Mouse (Mus musculus) MEL (cell line): ENCODE data around the gene Cdca7. TPM values are rescaled to one million over a fixed set of nuclear protein-coding genes. Genes with fewer than 3 reads are reported as not detected.

ENCODE experiments used
- DNase-seq: peaks from one replicate; pipeline ENCODE4 v3.0.0; 2011; ENCODE audit warnings: low read depth, low spot score
- H3K27ac ChIP-seq: 2 replicates; pipeline ENCODE4 v1.5.1; 2012; ENCODE audit warnings: low read depth, mild to moderate bottlenecking, control low read depth, low read length, moderate library complexity; ENCODE audit not compliant: control insufficient read depth
- H3K27me3 ChIP-seq, 2 experiments: fragments of 150-350 bp in 1 of 2; sonication (generic) in 1 of 2; 2 replicates each; pipeline ENCODE4 v1.6.1; 2012; ENCODE audit warnings: low read length in 2 of 2, mild to moderate bottlenecking in 2 of 2, improper control_type of control experiment in 1 of 2, moderate library complexity in 1 of 2; ENCODE audit not compliant: insufficient read depth in 2 of 2, control insufficient read depth in 1 of 2
- H3K36me3 ChIP-seq, 2 experiments: 2 replicates each; pipeline ENCODE4 v1.6.1; 2012 to 2014; ENCODE audit warnings: low read length in 2 of 2, improper control_type of control experiment in 1 of 2, inconsistent platforms in 1 of 2, mild to moderate bottlenecking in 1 of 2; ENCODE audit not compliant: insufficient read depth in 2 of 2, control insufficient read depth in 1 of 2
- H3K4me1 ChIP-seq, 2 experiments: fragments of 150-350 bp in 1 of 2; sonication (generic) in 1 of 2; 2 replicates each; pipeline ENCODE4 v1.6.1; 2012; ENCODE audit warnings: low read length in 2 of 2, improper control_type of control experiment in 1 of 2, mild to moderate bottlenecking in 1 of 2; ENCODE audit not compliant: insufficient read depth in 2 of 2, control insufficient read depth in 1 of 2
- H3K4me3 ChIP-seq, 2 experiments: fragments of 150-350 bp in 1 of 2; sonication (generic) in 1 of 2; 2 replicates each; pipeline ENCODE4 v1.5.1; 2012; ENCODE audit warnings: low read depth in 2 of 2, low read length in 2 of 2, mild to moderate bottlenecking in 2 of 2, moderate library complexity in 2 of 2, control low read depth in 1 of 2, improper control_type of control experiment in 1 of 2; ENCODE audit not compliant: control insufficient read depth in 1 of 2, insufficient read depth in 1 of 2
- H3K79me2 ChIP-seq: 2 replicates; pipeline ENCODE4 v1.6.1; 2012; ENCODE audit warnings: mild to moderate bottlenecking, low read length, moderate library complexity; ENCODE audit not compliant: control insufficient read depth, poor library complexity, insufficient read depth
- H3K9ac ChIP-seq: 2 replicates; pipeline ENCODE4 v1.6.1; 2012; ENCODE audit warnings: low read depth, mild to moderate bottlenecking, control low read depth, low read length, moderate library complexity; ENCODE audit not compliant: control insufficient read depth, poor library complexity, severe bottlenecking
- H3K9me3 ChIP-seq: fragments of 150-350 bp; sonication (generic); replicated peaks from 2 replicates; pipeline ENCODE4 v1.6.1; 2012; ENCODE audit warnings: mild to moderate bottlenecking, low read length, improper control_type of control experiment, moderate library complexity; ENCODE audit not compliant: insufficient read depth
- CHD2 ChIP-seq: IDR thresholded peaks from 2 replicates; pipeline ENCODE4 v1.6.1; 2011; ENCODE audit warnings: low read length, improper control_type of control experiment
- CTCF ChIP-seq, 3 experiments: IDR thresholded peaks in 2 of 3; conservative IDR thresholded peaks in 1 of 3; 2 replicates each; pipeline ENCODE4 v1.5.1; 2011 to 2012; ENCODE audit warnings: low read length in 3 of 3, low read depth in 2 of 3, mild to moderate bottlenecking in 2 of 3, improper control_type of control experiment in 1 of 3, inconsistent platforms in 1 of 3, mixed read lengths in 1 of 3, moderate library complexity in 1 of 3; ENCODE audit not compliant: control insufficient read depth in 1 of 3, insufficient read depth in 1 of 3, poor library complexity in 1 of 3, severe bottlenecking in 1 of 3
- E2F4 ChIP-seq: IDR thresholded peaks from 2 replicates; pipeline ENCODE4 v1.6.1; 2011; ENCODE audit warnings: low read depth, low read length, improper control_type of control experiment, borderline replicate concordance
- GABPA ChIP-seq: IDR thresholded peaks from 2 replicates; pipeline ENCODE4 v1.6.1; 2012; ENCODE audit warnings: low read depth, mild to moderate bottlenecking, inconsistent platforms, low read length, improper control_type of control experiment, moderate library complexity
- GATA1 ChIP-seq: IDR thresholded peaks from 2 replicates; pipeline ENCODE4 v1.6.1; 2011; ENCODE audit warnings: low read depth, low read length, improper control_type of control experiment
- JUND ChIP-seq: IDR thresholded peaks from 2 replicates; pipeline ENCODE4 v1.6.1; 2011; ENCODE audit warnings: low read depth, mild to moderate bottlenecking, improper control_type of control experiment, low read length
- KAT2A ChIP-seq: conservative IDR thresholded peaks from 2 replicates; pipeline ENCODE4 v1.6.1; 2012; ENCODE audit warnings: low read depth, low read length, improper control_type of control experiment, inconsistent platforms
- MAFK ChIP-seq: IDR thresholded peaks from 2 replicates; pipeline ENCODE4 v1.6.1; 2011; ENCODE audit warnings: low read depth, mild to moderate bottlenecking, low read length, improper control_type of control experiment, borderline replicate concordance
- MAZ ChIP-seq: IDR thresholded peaks from 2 replicates; pipeline ENCODE4 v1.6.1; 2012; ENCODE audit warnings: low read depth, mild to moderate bottlenecking, inconsistent platforms, low read length, improper control_type of control experiment
- MEF2A ChIP-seq: IDR thresholded peaks from 2 replicates; pipeline ENCODE4 v1.6.1; 2014; ENCODE audit warnings: low read depth, mild to moderate bottlenecking, inconsistent platforms, low read length, improper control_type of control experiment; ENCODE audit not compliant: poor library complexity, insufficient replicate concordance, severe bottlenecking; ENCODE audit errors: extremely low read depth
- MXI1 ChIP-seq: IDR thresholded peaks from 2 replicates; pipeline ENCODE4 v1.6.1; 2011; ENCODE audit warnings: mild to moderate bottlenecking, low read depth, low read length, improper control_type of control experiment
- MYB ChIP-seq: IDR thresholded peaks from 2 replicates; pipeline ENCODE4 v1.6.1; 2011; ENCODE audit warnings: mild to moderate bottlenecking, low read depth, low read length, improper control_type of control experiment
- POLR2AphosphoS2 ChIP-seq: IDR thresholded peaks from 2 replicates; pipeline ENCODE4 v1.6.1; 2011; ENCODE audit warnings: low read length, improper control_type of control experiment
- RAD21 ChIP-seq: IDR thresholded peaks from 2 replicates; pipeline ENCODE4 v1.6.1; 2011; ENCODE audit warnings: mild to moderate bottlenecking, low read depth, low read length, improper control_type of control experiment
- RCOR1 ChIP-seq: IDR thresholded peaks from 2 replicates; pipeline ENCODE4 v1.6.1; 2012; ENCODE audit warnings: low read depth, mild to moderate bottlenecking, inconsistent platforms, low read length, improper control_type of control experiment
- SIN3A ChIP-seq: IDR thresholded peaks from 2 replicates; pipeline ENCODE4 v1.6.1; 2012; ENCODE audit warnings: low read length, improper control_type of control experiment, inconsistent platforms
- SMC3 ChIP-seq: IDR thresholded peaks from 2 replicates; pipeline ENCODE4 v1.6.1; 2011; ENCODE audit warnings: low read depth, low read length, improper control_type of control experiment
- TAL1 ChIP-seq: IDR thresholded peaks from 2 replicates; pipeline ENCODE4 v1.6.1; 2012; ENCODE audit warnings: mild to moderate bottlenecking, inconsistent platforms, low read length, moderate library complexity, mixed read lengths
- TCF12 ChIP-seq: IDR thresholded peaks from 2 replicates; pipeline ENCODE4 v1.6.1; 2014; ENCODE audit warnings: low read depth, mild to moderate bottlenecking, inconsistent platforms, low read length, improper control_type of control experiment, moderate library complexity
- UBTF ChIP-seq: IDR thresholded peaks from 2 replicates; pipeline ENCODE4 v1.6.1; 2012; ENCODE audit warnings: low read depth, mild to moderate bottlenecking, inconsistent platforms, low read length, improper control_type of control experiment, moderate library complexity, borderline replicate concordance; ENCODE audit not compliant: insufficient read depth
- USF1 ChIP-seq: IDR thresholded peaks from 2 replicates; pipeline ENCODE4 v1.6.1; 2014; ENCODE audit warnings: low read depth, mild to moderate bottlenecking, inconsistent platforms, low read length, improper control_type of control experiment, moderate library complexity
- USF2 ChIP-seq, 2 experiments: IDR thresholded peaks; 2 replicates each; pipeline ENCODE4 v1.6.1; 2011 to 2012; ENCODE audit warnings: improper control_type of control experiment in 2 of 2, low read length in 2 of 2, borderline replicate concordance in 1 of 2, inconsistent platforms in 1 of 2, low read depth in 1 of 2, mild to moderate bottlenecking in 1 of 2; ENCODE audit not compliant: insufficient read depth in 1 of 2
- ZKSCAN1 ChIP-seq: IDR thresholded peaks from 2 replicates; pipeline ENCODE4 v1.6.1; 2012; ENCODE audit warnings: low read depth, mild to moderate bottlenecking, inconsistent platforms, low read length, improper control_type of control experiment, moderate library complexity
- ZNF384 ChIP-seq: IDR thresholded peaks from 2 replicates; pipeline ENCODE4 v1.6.1; 2012; ENCODE audit warnings: low read depth, mild to moderate bottlenecking, inconsistent platforms, low read length, improper control_type of control experiment
- polyA plus RNA-seq, 2 experiments: library from polyadenylated mRNA; stranded (reverse) in 1 of 2; unstranded in 1 of 2; fragments of >175 nt in 1 of 2; fragments of >200 nt in 1 of 2; gene quantifications; 2 replicates each; pipeline versions ENCODE4 v1.2.1 to v1.2.4; 2012; ENCODE audit warnings: low replicate concordance in 2 of 2, low read depth in 1 of 2; ENCODE audit not compliant: insufficient read length in 2 of 2, insufficient read depth in 1 of 2, missing spikeins in 1 of 2
- total RNA-seq: library from RNA; depleted of rRNA; stranded (reverse); fragments of 300-350 nt; gene quantifications from 2 replicates; pipeline ENCODE4 v1.2.3, GENCODE M21; 2012

The Cdca7 gene
- total and polyA plus RNA-seq, 3 experiments, result 97.2 to 175 (median 123) TPM

DNA sequence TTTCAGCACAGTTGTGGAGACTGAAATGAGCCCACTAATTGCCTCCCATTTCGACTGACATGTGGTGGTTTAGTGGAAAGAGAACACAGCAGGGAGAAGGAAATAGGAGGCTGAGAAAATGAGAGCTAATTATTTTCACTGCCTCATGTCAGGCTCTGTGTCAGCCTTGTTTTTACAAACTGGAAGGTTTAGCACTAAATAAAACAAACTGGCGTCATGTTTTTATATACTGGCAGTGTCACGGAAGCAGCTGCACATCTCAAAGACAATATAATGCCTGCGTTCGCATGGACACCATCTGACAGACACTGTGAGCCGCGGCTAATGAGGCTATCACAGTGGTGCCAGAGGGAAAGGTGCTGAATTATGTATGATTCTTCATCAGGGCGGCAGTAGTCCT is 49.2 kb upstream of the Cdca7 start:
- no peak overlapping the region for H3K9ac ChIP-seq
- no peak overlapping the region for H3K4me3 ChIP-seq
- H3K27ac ChIP-seq, result no peak overlapping the region
- no peaks in the 10 kb centered on the region for H3K9me3 ChIP-seq
- no peak for DNase-seq
- no peaks in the 10 kb centered on the region for H3K4me1 ChIP-seq
- no peaks in the 10 kb centered on the region for H3K79me2 ChIP-seq
- H3K36me3 ChIP-seq, result no peaks in the 10 kb centered on the region
- no peak for TF ChIP-seq CHD2
- TF ChIP-seq GABPA, result no peak
- TF ChIP-seq E2F4, result no peak
- no peak for TF ChIP-seq POLR2AphosphoS2
- TF ChIP-seq ZKSCAN1, result no peak
- TF ChIP-seq MAFK, result no peak
- no peak for TF ChIP-seq MAZ
- no peak for TF ChIP-seq USF1
- TF ChIP-seq MYB, result no peak
- no peak for TF ChIP-seq RCOR1
- no peak for TF ChIP-seq ZNF384
- TF ChIP-seq JUND, result no peak
- TF ChIP-seq TCF12, result no peak
- TF ChIP-seq MXI1, result no peak
- TF ChIP-seq UBTF, result no peak
- TF ChIP-seq GATA1, result no peak
- no peak for TF ChIP-seq CTCF (IDR thresholded peaks at IDR 0.05 in 2 of 3, conservative IDR thresholded peaks at IDR 0.05 in 1 of 3; ENCODE audit: control insufficient read depth in 1 of 3, insufficient read depth in 1 of 3, low read depth in 2 of 3, low read length in 3 of 3, poor library complexity in 1 of 3, severe bottlenecking in 1 of 3)
- no peak for TF ChIP-seq USF2 (IDR thresholded peaks at IDR 0.05; ENCODE audit: borderline replicate concordance in 1 of 2, insufficient read depth in 1 of 2, low read depth in 1 of 2, low read length in 2 of 2)
- no peak for TF ChIP-seq RAD21
- H3K27me3 ChIP-seq, result no peaks in the 10 kb centered on the region

- H3K36me3 ChIP-seq, result no peaks in the 10 kb centered on the region
- H3K79me2 ChIP-seq, result no peaks in the 10 kb centered on the region
- H3K4me3 ChIP-seq, result no peak overlapping the region
- TF ChIP-seq CTCF (IDR thresholded peaks at IDR 0.05 in 2 of 3, conservative IDR thresholded peaks at IDR 0.05 in 1 of 3; ENCODE audit: control insufficient read depth in 1 of 3, insufficient read depth in 1 of 3, low read depth in 2 of 3, low read length in 3 of 3, poor library complexity in 1 of 3, severe bottlenecking in 1 of 3) (no peak), KAT2A (no peak), SIN3A (no peak), RAD21 (no peak), CHD2 (no peak), ZNF384 (no peak), TAL1 (no peak), RCOR1 (no peak), SMC3 (no peak), MEF2A (no peak)
- no peaks in the 10 kb centered on the region for H3K27me3 ChIP-seq
- H3K27ac ChIP-seq, result no peak overlapping the region
- DNase-seq, result no peak
- H3K9ac ChIP-seq, result no peak overlapping the region
- H3K9me3 ChIP-seq, result no peaks in the 10 kb centered on the region
- no peaks in the 10 kb centered on the region for H3K4me1 ChIP-seq
Measured at GRCm38 (mm10) chr2:72427288-72427687, 48.7 kb upstream of the Cdca7 start.
